Mouse (Mus musculus): ENCODE data around the gene R3hdml. TPM values are rescaled to one million over a fixed set of nuclear protein-coding genes. Genes with fewer than 3 reads are reported as not detected.

R3hdml gene
- total and polyA plus RNA-seq, 3 experiments = not detected

DNA sequence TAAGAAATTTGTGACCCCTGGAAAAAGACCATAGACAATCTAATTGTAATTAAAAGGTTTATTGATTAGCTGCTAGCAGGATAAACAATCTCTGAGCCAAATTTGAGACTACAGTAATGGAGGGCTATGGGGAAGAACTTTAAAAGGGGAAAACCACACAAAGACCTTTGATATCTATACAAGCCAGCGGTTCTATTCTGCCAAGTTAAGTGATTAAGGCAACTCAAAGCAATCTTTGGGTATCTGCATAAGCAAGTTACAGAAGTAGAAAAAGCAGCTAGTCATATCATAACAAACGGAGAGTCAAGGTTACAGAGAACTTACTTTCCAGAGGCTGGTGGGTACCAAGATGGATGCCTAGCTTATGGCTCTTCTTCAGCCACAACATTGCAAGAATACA is 35.4 kb downstream of the R3hdml start:
- Histone ChIP-seq H3K27me3 (replicated peaks) (peaks cover 59% of the 10 kb centered on the region), H3K9me3 (replicated peaks; ENCODE audit: low read length) (no peaks in the 10 kb centered on the region), H3K4me1 (ENCODE audit: control insufficient read depth in 1 of 2, insufficient read depth in 2 of 2) (no peaks in the 10 kb centered on the region), H3K79me2 (replicated peaks; ENCODE audit: control insufficient read depth, extremely low read depth, insufficient read depth, poor library complexity, severe bottlenecking) (no peaks in the 10 kb centered on the region), H3K4me3 (replicated peaks in 1 of 3; ENCODE audit: low read depth in 2 of 3, low read length in 2 of 3, poor library complexity in 1 of 3) (no peak overlapping the region), H3K9ac (ENCODE audit: insufficient read depth, low read depth) (no peak overlapping the region), H3K27ac (ENCODE audit: insufficient read depth, low read depth) (no peak overlapping the region), H3K4me2 (ENCODE audit: insufficient read depth, low read depth, poor library complexity, severe bottlenecking) (no peak overlapping the region), H3K36me3 (replicated peaks in 1 of 2; ENCODE audit: control insufficient read depth in 1 of 2, insufficient read depth in 1 of 2, low read length in 1 of 2) (no peaks in the 10 kb centered on the region)
- in situ Hi-C loops (cut with MboI; ENCODE audit: low pct_ligation_motif_present, low pct_unique_long_range_greater_than_20kb, low sequenced_read_pairs) = no loop called here
- dilution Hi-C loops (cut with MboI; ENCODE audit: extremely low pct_ligation_motif_present, extremely low pct_unique_long_range_greater_than_20kb, low sequenced_read_pairs) = no loop called here
- no peak for DNase-seq (ENCODE audit: extremely low read depth)
- TF ChIP-seq NELFE (IDR thresholded peaks at IDR 0.05; ENCODE audit: low read depth, low read length) = no peak
- no peak for TF ChIP-seq MAZ (IDR thresholded peaks at IDR 0.05; ENCODE audit: low read depth, low read length)
- TF ChIP-seq RCOR1 (conservative IDR thresholded peaks at IDR 0.05; ENCODE audit: low read depth, low read length) = no peak
- no peak for TF ChIP-seq SMC3 (IDR thresholded peaks at IDR 0.05; ENCODE audit: low read depth, low read length)
- TF ChIP-seq CHD1 (IDR thresholded peaks at IDR 0.05; ENCODE audit: low read depth, low read length) = no peak
- no peak for TF ChIP-seq HCFC1 (IDR thresholded peaks at IDR 0.05; ENCODE audit: low read depth, low read length)
- no peak for TF ChIP-seq ELF1 (IDR thresholded peaks at IDR 0.05; ENCODE audit: low read depth, low read length)
- no peak for TF ChIP-seq PAX5 (IDR thresholded peaks at IDR 0.05; ENCODE audit: low read length)

DNA sequence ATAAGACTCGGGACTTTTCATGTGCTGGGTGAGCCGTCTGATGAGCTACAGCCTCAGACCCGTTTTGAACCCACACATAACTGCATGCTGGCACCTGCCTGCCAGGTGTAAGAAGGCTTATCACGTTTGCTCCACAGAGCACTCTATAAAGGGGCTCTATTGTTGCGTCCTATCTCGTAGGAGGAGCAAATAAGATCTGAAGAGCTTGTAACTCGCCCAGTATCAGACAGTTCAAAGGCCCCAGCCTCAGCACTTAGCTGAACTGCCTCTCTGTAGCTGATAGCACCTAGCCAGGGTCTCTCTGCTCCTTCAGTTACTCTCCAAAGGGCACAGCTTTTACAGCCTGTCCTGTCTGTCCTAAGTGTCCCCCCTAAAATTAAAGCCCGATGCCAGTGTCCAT is 38.3 kb downstream of the R3hdml start:
- H3K27me3 ChIP-seq (replicated peaks) = peaks cover 81% of the 10 kb centered on the region
- no peak for DNase-seq (ENCODE audit: extremely low read depth)
- no peak overlapping the region for H3K4me3 ChIP-seq (replicated peaks in 1 of 3; ENCODE audit: low read depth in 2 of 3, low read length in 2 of 3, poor library complexity in 1 of 3)
- H3K27ac ChIP-seq (ENCODE audit: insufficient read depth, low read depth) = no peak overlapping the region
- dilution Hi-C loops (cut with MboI; ENCODE audit: extremely low pct_ligation_motif_present, extremely low pct_unique_long_range_greater_than_20kb, low sequenced_read_pairs) (no loop called here), in situ Hi-C loops (cut with MboI; ENCODE audit: low pct_ligation_motif_present, low pct_unique_long_range_greater_than_20kb, low sequenced_read_pairs) (loop anchor here (10.0 kb wide), 2 partner anchors 64 to 204 kb away; no protein-coding TSS in a partner anchor)
- H3K4me2 ChIP-seq (ENCODE audit: insufficient read depth, low read depth, poor library complexity, severe bottlenecking) = no peak overlapping the region
- H3K9ac ChIP-seq (ENCODE audit: insufficient read depth, low read depth) = no peak overlapping the region
- H3K4me1 ChIP-seq (ENCODE audit: control insufficient read depth in 1 of 2, insufficient read depth in 2 of 2) = peaks cover 0 to 3% of the 10 kb centered on the region in 2 experiments; a peak in 1 of 4 replicates
- TF ChIP-seq TCF12 (IDR thresholded peaks at IDR 0.05; ENCODE audit: low read depth, low read length) (no peak), UBTF (IDR thresholded peaks at IDR 0.05; ENCODE audit: low read depth, low read length) (no peak), POLR2AphosphoS2 (IDR thresholded peaks at IDR 0.05; ENCODE audit: low read depth, low read length) (no peak), MAFK (IDR thresholded peaks at IDR 0.05; ENCODE audit: insufficient replicate concordance, low read length) (no peak), ZMIZ1 (IDR thresholded peaks at IDR 0.05; ENCODE audit: low read depth, low read length) (no peak), EP300 (IDR thresholded peaks at IDR 0.05; ENCODE audit: low read length) (no peak), SIN3A (IDR thresholded peaks at IDR 0.05; ENCODE audit: low read length) (no peak), MAZ (IDR thresholded peaks at IDR 0.05; ENCODE audit: low read depth, low read length) (no peak), ZKSCAN1 (IDR thresholded peaks at IDR 0.05; ENCODE audit: borderline replicate concordance, low read depth, low read length) (no peak), ELF1 (IDR thresholded peaks at IDR 0.05; ENCODE audit: low read depth, low read length) (no peak), CTCF (conservative IDR thresholded peaks at IDR 0.05 in 1 of 2, IDR thresholded peaks at IDR 0.05 in 1 of 2; ENCODE audit: low read depth in 2 of 2, low read length in 2 of 2) (no peak), IRF4 (IDR thresholded peaks at IDR 0.05; ENCODE audit: low read depth, low read length) (no peak), ETS1 (conservative IDR thresholded peaks at IDR 0.05; ENCODE audit: low read depth, low read length) (no peak), NELFE (IDR thresholded peaks at IDR 0.05; ENCODE audit: low read depth, low read length) (no peak), GABPA (IDR thresholded peaks at IDR 0.05; ENCODE audit: insufficient replicate concordance, low read depth, low read length) (no peak), BHLHE40 (IDR thresholded peaks at IDR 0.05; ENCODE audit: low read depth, low read length) (no peak)
- H3K36me3 ChIP-seq (replicated peaks in 1 of 2; ENCODE audit: control insufficient read depth in 1 of 2, insufficient read depth in 1 of 2, low read length in 1 of 2) = no peaks in the 10 kb centered on the region
- H3K79me2 ChIP-seq (replicated peaks; ENCODE audit: control insufficient read depth, extremely low read depth, insufficient read depth, poor library complexity, severe bottlenecking) = no peaks in the 10 kb centered on the region
- peaks cover 2% of the 10 kb centered on the region for H3K9me3 ChIP-seq (replicated peaks; ENCODE audit: low read length)
